Mouse (Mus musculus): ENCODE measurements around the gene Dmac2. TPM values are rescaled to one million over a fixed set of nuclear protein-coding genes. Genes with fewer than 3 reads are reported as not detected.

Gene Dmac2
- polyA plus RNA-seq, 1 experiment = 53.6 TPM

- H3K4me3 ChIP-seq (ENCODE audit: control insufficient read depth, low read depth, low read length) = no peak overlapping the region
- peaks cover 2% of the 10 kb centered on the region for H3K36me3 ChIP-seq (ENCODE audit: control insufficient read depth, insufficient read depth, low read length)
- H3K27ac ChIP-seq (ENCODE audit: control insufficient read depth, insufficient read depth, low read depth, low read length) = no peak overlapping the region
- peaks cover 15% of the 10 kb centered on the region for H3K4me1 ChIP-seq (ENCODE audit: control insufficient read depth, insufficient read depth, low read length)
- H3K27me3 ChIP-seq (ENCODE audit: control insufficient read depth, insufficient read depth, low read length) = no peaks in the 10 kb centered on the region
- TF ChIP-seq POLR2A (IDR thresholded peaks at IDR 0.05; ENCODE audit: control insufficient read depth, low read depth, low read length) (no peak), CTCF (IDR thresholded peaks at IDR 0.05; ENCODE audit: control insufficient read depth, insufficient read depth, insufficient replicate concordance, low read depth, low read length) (peak; percentile 27; the same call in 1 of the 2 replicates)
Measured at GRCm38 (mm10) chr7:25625594-25626250, 6.5 kb downstream of the Dmac2 start.

- H3K27ac ChIP-seq (ENCODE audit: control insufficient read depth, insufficient read depth, low read depth, low read length) = peak within 1 kb of the TSS; percentile 52
- H3K36me3 ChIP-seq (ENCODE audit: control insufficient read depth, insufficient read depth, low read length) = peaks cover 2% of the 10 kb centered on the region
- H3K4me1 ChIP-seq (ENCODE audit: control insufficient read depth, insufficient read depth, low read length) = peaks cover 15% of the 10 kb centered on the region
- peak within 1 kb of the TSS; percentile 59 for H3K4me3 ChIP-seq (ENCODE audit: control insufficient read depth, low read depth, low read length)
- no peak for TF ChIP-seq CTCF (IDR thresholded peaks at IDR 0.05; ENCODE audit: control insufficient read depth, insufficient read depth, insufficient replicate concordance, low read depth, low read length)
- no peak for TF ChIP-seq POLR2A (IDR thresholded peaks at IDR 0.05; ENCODE audit: control insufficient read depth, low read depth, low read length)
- no peaks in the 10 kb centered on the region for H3K27me3 ChIP-seq (ENCODE audit: control insufficient read depth, insufficient read depth, low read length)
Measured at GRCm38 (mm10) chr7:25626509-25627430, 7.6 kb downstream of the Dmac2 start, which contains the start of gene B3gnt8. TSS of gene B3gnt8 (plus strand) at chr7:25626654.

- TF ChIP-seq POLR2A (IDR thresholded peaks at IDR 0.05; ENCODE audit: control insufficient read depth, low read depth, low read length) (peak; percentile 55; the same call in 1 of the 2 replicates), CTCF (IDR thresholded peaks at IDR 0.05; ENCODE audit: control insufficient read depth, insufficient read depth, insufficient replicate concordance, low read depth, low read length) (no peak)
- peaks cover 15% of the 10 kb centered on the region for H3K4me1 ChIP-seq (ENCODE audit: control insufficient read depth, insufficient read depth, low read length)
- H3K4me3 ChIP-seq (ENCODE audit: control insufficient read depth, low read depth, low read length) = peak overlapping the region; percentile 59
- H3K27me3 ChIP-seq (ENCODE audit: control insufficient read depth, insufficient read depth, low read length) = no peaks in the 10 kb centered on the region
- H3K27ac ChIP-seq (ENCODE audit: control insufficient read depth, insufficient read depth, low read depth, low read length) = peak overlapping the region; percentile 52
- H3K36me3 ChIP-seq (ENCODE audit: control insufficient read depth, insufficient read depth, low read length) = peaks cover 1% of the 10 kb centered on the region; the same call in 1 of the 2 replicates
Measured at GRCm38 (mm10) chr7:25627431-25628322, 8.5 kb downstream of the Dmac2 start.

- H3K27me3 ChIP-seq (ENCODE audit: control insufficient read depth, insufficient read depth, low read length) = no peaks in the 10 kb centered on the region
- H3K4me3 ChIP-seq (ENCODE audit: control insufficient read depth, low read depth, low read length) = peak overlapping the region; percentile 44
- H3K4me1 ChIP-seq (ENCODE audit: control insufficient read depth, insufficient read depth, low read length) = peaks cover 15% of the 10 kb centered on the region
- H3K27ac ChIP-seq (ENCODE audit: control insufficient read depth, insufficient read depth, low read depth, low read length) = peak overlapping the region; percentile 22; the same call in 1 of the 2 replicates
- no peak for TF ChIP-seq POLR2A (IDR thresholded peaks at IDR 0.05; ENCODE audit: control insufficient read depth, low read depth, low read length)
- peaks cover 1% of the 10 kb centered on the region; the same call in 1 of the 2 replicates for H3K36me3 ChIP-seq (ENCODE audit: control insufficient read depth, insufficient read depth, low read length)
Measured at GRCm38 (mm10) chr7:25628323-25628620, 9.1 kb downstream of the Dmac2 start.

- H3K27ac ChIP-seq (ENCODE audit: control insufficient read depth, insufficient read depth, low read depth, low read length) = no peak overlapping the region
- no peak overlapping the region for H3K4me3 ChIP-seq (ENCODE audit: control insufficient read depth, low read depth, low read length)
- no peaks in the 10 kb centered on the region for H3K27me3 ChIP-seq (ENCODE audit: control insufficient read depth, insufficient read depth, low read length)
- TF ChIP-seq POLR2A (IDR thresholded peaks at IDR 0.05; ENCODE audit: control insufficient read depth, low read depth, low read length) (no peak), CTCF (IDR thresholded peaks at IDR 0.05; ENCODE audit: control insufficient read depth, insufficient read depth, insufficient replicate concordance, low read depth, low read length) (no peak)
- H3K36me3 ChIP-seq (ENCODE audit: control insufficient read depth, insufficient read depth, low read length) = no peaks in the 10 kb centered on the region; the same call in 1 of the 2 replicates
- peaks cover 7% of the 10 kb centered on the region; the same call in 1 of the 2 replicates for H3K4me1 ChIP-seq (ENCODE audit: control insufficient read depth, insufficient read depth, low read length)
Measured at GRCm38 (mm10) chr7:25632679-25633078, 13.5 kb downstream of the Dmac2 start.

- no peaks in the 10 kb centered on the region for H3K4me1 ChIP-seq (ENCODE audit: control insufficient read depth, insufficient read depth, low read length)
Measured at GRCm38 (mm10) chr7:25636373-25636772, 17.2 kb downstream of the Dmac2 start.

More at GRCm38 (mm10) chr7:25636373-25636772, 17.2 kb downstream of the Dmac2 start:
- Histone ChIP-seq H3K36me3 (ENCODE audit: control insufficient read depth, insufficient read depth, low read length) (no peaks in the 10 kb centered on the region; the same call in 1 of the 2 replicates), H3K4me3 (ENCODE audit: control insufficient read depth, low read depth, low read length) (no peak overlapping the region), H3K27me3 (ENCODE audit: control insufficient read depth, insufficient read depth, low read length) (no peaks in the 10 kb centered on the region), H3K27ac (ENCODE audit: control insufficient read depth, insufficient read depth, low read depth, low read length) (no peak overlapping the region)
- TF ChIP-seq POLR2A (IDR thresholded peaks at IDR 0.05; ENCODE audit: control insufficient read depth, low read depth, low read length) (no peak), CTCF (IDR thresholded peaks at IDR 0.05; ENCODE audit: control insufficient read depth, insufficient read depth, insufficient replicate concordance, low read depth, low read length) (no peak)
